ENCODE assay signal across 8 mouse cellular contexts in genomic region chr17:31377961-31378360, GRCm38 (mm10). TPM values are rescaled to one million over a fixed set of nuclear protein-coding genes. Genes with fewer than 3 reads are reported as not detected.
A peak's percentile ranks its signal among the peaks of the same experiment; 100 is the strongest.
DNase-seq lines count a peak whose midpoint lies in the region; ATAC-seq and TF ChIP-seq lines count a peak whose summit lies in the region.

No protein-coding gene starts in this region.

- peaks cover 6% of the 10 kb centered on the region; the same call in 1 of the 2 replicates for H3K4me1 ChIP-seq in forebrain, postnatal 0 days (ENCODE audit: insufficient read depth)
- no peaks in the 10 kb centered on the region for H3K4me1 ChIP-seq in hindbrain, embryonic 11.5 days (replicated peaks; ENCODE audit: control insufficient read depth, insufficient read depth, low read length)

- TF ChIP-seq CTCF in forebrain, postnatal 0 days (IDR thresholded peaks at IDR 0.05; ENCODE audit: low read depth), result peak; percentile 92

- peak; percentile 55 for DNase-seq in T-cell, adult 2 months (ENCODE audit: low spot score)
- peak; percentile 84 to 86 for DNase-seq in cerebellum, adult 18-20 months
- DNase-seq in forebrain, postnatal 0 days, result peak; percentile 86
- DNase-seq in hindbrain, embryonic 11.5 days (ENCODE audit: low spot score), result peak; percentile 86
- peak; percentile 81 to 83 for DNase-seq in layer of hippocampus, postnatal 10 days (ENCODE audit: low spot score in 2 of 2)
- DNase-seq in right cerebral cortex, postnatal 14 days, result peak; percentile 76

- no peak overlapping the region for H3K4me3 ChIP-seq in forebrain, postnatal 0 days (ENCODE audit: low read depth, low read length)
- no peak overlapping the region for H3K4me3 ChIP-seq in hindbrain, embryonic 11.5 days (ENCODE audit: low read depth, low read length)

- no peaks in the 10 kb centered on the region for H3K27me3 ChIP-seq in forebrain, postnatal 0 days (ENCODE audit: insufficient read depth, low read length)
- no peaks in the 10 kb centered on the region for H3K27me3 ChIP-seq in hindbrain, embryonic 11.5 days (ENCODE audit: control insufficient read depth, insufficient read depth, low read length)

- peak overlapping the region; percentile 42; the same call in 1 of the 2 replicates for H3K27ac ChIP-seq in forebrain, postnatal 0 days (ENCODE audit: low read depth, low read length)
- H3K27ac ChIP-seq in hindbrain, embryonic 11.5 days (ENCODE audit: low read depth, low read length), result no peak overlapping the region

- peak overlapping the region; percentile 22; the same call in 1 of the 2 replicates for H3K9ac ChIP-seq in forebrain, postnatal 0 days
- 0 out of 2 replicates have a peak overlapping the region, but pooled peaks have one; percentile 16 for H3K9ac ChIP-seq in hindbrain, embryonic 11.5 days (ENCODE audit: low read depth, low read length)

- whole genome bisulfite sequencing in forebrain, postnatal 0 days, result 3% methylated on average over 7 of the region's 7 CpGs
- WGBS in hindbrain, embryonic 11.5 days, result 14% methylated on average over 7 of the region's 7 CpGs

- peak; percentile 88 for ATAC-seq in forebrain, postnatal 0 days
- ATAC-seq in hindbrain, embryonic 11.5 days (ENCODE audit: low FRiP score), result no peak
- ATAC-seq in megakaryocyte progenitor cell, adult 5-6 weeks (replicated peaks; ENCODE audit: poor library complexity), result peak; percentile 74
- ATAC-seq in activated CD4-positive, CD25-positive, alpha-beta regulatory T cell, adult 4 months, result no peak

- H3K36me3 ChIP-seq in forebrain, postnatal 0 days (ENCODE audit: insufficient read depth), result no peaks in the 10 kb centered on the region
- H3K36me3 ChIP-seq in hindbrain, embryonic 11.5 days (ENCODE audit: control insufficient read depth, insufficient read depth, low read length), result no peaks in the 10 kb centered on the region

- peak overlapping the region; percentile 38 for H3K4me2 ChIP-seq in forebrain, postnatal 0 days (ENCODE audit: low read depth)
- H3K4me2 ChIP-seq in hindbrain, embryonic 11.5 days (replicated peaks; ENCODE audit: low read depth, low read length), result no peak overlapping the region

- no peaks in the 10 kb centered on the region for H3K9me3 ChIP-seq in forebrain, postnatal 0 days (ENCODE audit: low read length)
- no peaks in the 10 kb centered on the region for H3K9me3 ChIP-seq in hindbrain, embryonic 11.5 days (ENCODE audit: control insufficient read depth, low read length)

RNA-seq across cellular contexts. Expression of gene Pde9a, which starts 8.0 kb away (rescaled TPM):
- total RNA-seq in forebrain, postnatal 0 days (2014; rRNA removed), result 40.4 and 43.9 TPM in 2 replicates
- 35.5 and 43.6 TPM in 2 replicates for polyA plus RNA-seq in forebrain, postnatal 0 days (2015; fragmentation: Nextera tagmentation; extraction: Ambion mirVana)
- polyA plus RNA-seq in hindbrain, embryonic 11.5 days (2014; fragmentation: Nextera tagmentation; extraction: Ambion mirVana), result 27.9 and 29.0 TPM in 2 replicates
- total RNA-seq in layer of hippocampus, postnatal 10 days (2021), result 10 to 100 TPM; 34.0 to 38.9 TPM
- 0.79 TPM in 1 of 2 replicates, not detected in the other for total RNA-seq in megakaryocyte progenitor cell, adult 5-6 weeks (2015)
- total RNA-seq in megakaryocyte progenitor cell, adult 5-6 weeks (2017), result 1.5 TPM in 1 of 2 replicates, not detected in the other
- 1 to 10 TPM in 1 of 2 experiments, not detected in 1; 1.4 TPM for polyA plus RNA-seq in activated CD4-positive, CD25-positive, alpha-beta regulatory T cell, adult 4 months (2017; shearing (Covaris generic))

Comparison
In these comparisons a context has a peak if more than half of its experiments do, and no peak if none do; other contexts are left out.
1. ATAC-seq: peak in forebrain, postnatal 0 days (single experiment) and megakaryocyte progenitor cell, adult 5-6 weeks (single experiment); none in hindbrain, embryonic 11.5 days (single experiment) and activated CD4-positive, CD25-positive, alpha-beta regulatory T cell, adult 4 months (single experiment).
2. RNA of gene Pde9a, which starts 8.0 kb away (total RNA-seq): 40.4 to 43.9 TPM in forebrain, postnatal 0 days and 34.0 to 38.9 TPM in layer of hippocampus, postnatal 10 days; 0.79 to 1.5 TPM in megakaryocyte progenitor cell, adult 5-6 weeks; every median in the first group is over 10 times any median in the second.
3. Peak in every context shown above with its lines, with median percentiles within 50 percentile points of each other: DNase-seq.